Mouse (Mus musculus) C2C12 (cell line): ENCODE measurements around the gene Vstm2l.

Source experiments
- CTCF ChIP-seq: IDR thresholded peaks from one replicate; pipeline ENCODE4 v1.5.1; 2011; ENCODE audit not compliant: control insufficient read depth, insufficient read depth, insufficient read length
- MAX ChIP-seq: IDR thresholded peaks from one replicate; pipeline ENCODE4 v1.6.1; 2011; ENCODE audit warnings: mild to moderate bottlenecking, control low read depth
- MYOD1 ChIP-seq: IDR thresholded peaks from one replicate; pipeline ENCODE4 v1.6.1; 2011; ENCODE audit warnings: low read depth; ENCODE audit not compliant: control insufficient read depth, insufficient read length
- MYOG ChIP-seq: IDR thresholded peaks from one replicate; pipeline ENCODE4 v1.6.1; 2011; ENCODE audit not compliant: control insufficient read depth, insufficient read length; ENCODE audit errors: extremely low read depth

- TF ChIP-seq CTCF (no peak), MYOD1 (no peak), MYOG (no peak), MAX (no peak)
These were observed 64.8 kb downstream of the Vstm2l start for GRCm38 (mm10) chr2:157979241-157979640.
